Mouse (Mus musculus): ENCODE data around the gene Tmbim1. TPM values are rescaled to one million over a fixed set of nuclear protein-coding genes. Genes with fewer than 3 reads are reported as not detected.

Gene Tmbim1
- 29.2 and 37.1 TPM in 2 replicates for polyA plus RNA-seq (2014; fragmentation: Nextera tagmentation; extraction: Ambion mirVana)

- Histone ChIP-seq H3K4me1 (ENCODE audit: control insufficient read depth, insufficient read depth, low read length) (peaks cover 21% of the 10 kb centered on the region), H3K9ac (ENCODE audit: low read depth, low read length) (no peak within 1 kb of the TSS), H3K27me3 (ENCODE audit: control insufficient read depth, insufficient read depth, low read length) (no peaks in the 10 kb centered on the region), H3K4me3 (ENCODE audit: low read depth, low read length) (peak within 1 kb of the TSS; percentile 73), H3K36me3 (ENCODE audit: control insufficient read depth, insufficient read depth, low read length) (no peaks in the 10 kb centered on the region), H3K9me3 (replicated peaks; ENCODE audit: control insufficient read depth, low read length) (no peaks in the 10 kb centered on the region), H3K27ac (ENCODE audit: low read depth, low read length) (no peak within 1 kb of the TSS), H3K4me2 (peak within 1 kb of the TSS; percentile 85)
- WGBS (ENCODE audit: insufficient replicate concordance) = 92% methylated on average over 2 of the region's 2 CpGs
- no peak for ATAC-seq (replicated peaks; ENCODE audit: insufficient number of reproducible peaks, low FRiP score, low TSS enrichment)
These were observed at the start of gene Tmbim1 for GRCm38 (mm10) chr1:74305522-74305921. Gene Tmbim1, minus strand, starts transcription at chr1:74305622.

- H3K9me3 ChIP-seq (replicated peaks; ENCODE audit: control insufficient read depth, low read length) = no peaks in the 10 kb centered on the region
- no peak overlapping the region for H3K27ac ChIP-seq (ENCODE audit: low read depth, low read length)
- H3K36me3 ChIP-seq (ENCODE audit: control insufficient read depth, insufficient read depth, low read length) = peaks cover 5% of the 10 kb centered on the region; the same call in 1 of the 2 replicates
- no peaks in the 10 kb centered on the region for H3K27me3 ChIP-seq (ENCODE audit: control insufficient read depth, insufficient read depth, low read length)
- WGBS (ENCODE audit: insufficient replicate concordance) = 83% methylated on average over 9 of the region's 9 CpGs
- no peak overlapping the region for H3K4me3 ChIP-seq (ENCODE audit: low read depth, low read length)
- no peak for ATAC-seq (replicated peaks; ENCODE audit: insufficient number of reproducible peaks, low FRiP score, low TSS enrichment)
- no peak overlapping the region for H3K4me2 ChIP-seq
- H3K9ac ChIP-seq (ENCODE audit: low read depth, low read length) = no peak overlapping the region
- H3K4me1 ChIP-seq (ENCODE audit: control insufficient read depth, insufficient read depth, low read length) = 0 out of 2 replicates have a peak, but pooled peaks cover 2% of the 10 kb centered on the region
These were observed 48.2 kb upstream of the Tmbim1 start for GRCm38 (mm10) chr1:74353453-74354229.

GRCm38 (mm10) chr1:74352532-74353096 is 47.2 kb upstream of the Tmbim1 start:
- H3K4me1 ChIP-seq (ENCODE audit: control insufficient read depth, insufficient read depth, low read length) = 0 out of 2 replicates have a peak, but pooled peaks cover 2% of the 10 kb centered on the region
- ATAC-seq (replicated peaks; ENCODE audit: insufficient number of reproducible peaks, low FRiP score, low TSS enrichment) = 0 out of 2 replicates have a peak, but pooled peaks have one; percentile 2
- H3K27ac ChIP-seq (ENCODE audit: low read depth, low read length) = 0 out of 2 replicates have a peak overlapping the region, but pooled peaks have one; percentile 43
- no peak overlapping the region for H3K4me3 ChIP-seq (ENCODE audit: low read depth, low read length)
- WGBS (ENCODE audit: insufficient replicate concordance) = 67% methylated on average over 5 of the region's 5 CpGs
- no peak overlapping the region for H3K9ac ChIP-seq (ENCODE audit: low read depth, low read length)
- H3K36me3 ChIP-seq (ENCODE audit: control insufficient read depth, insufficient read depth, low read length) = peaks cover 5% of the 10 kb centered on the region; the same call in 1 of the 2 replicates
- no peaks in the 10 kb centered on the region for H3K9me3 ChIP-seq (replicated peaks; ENCODE audit: control insufficient read depth, low read length)
- H3K4me2 ChIP-seq = no peak overlapping the region
- no peaks in the 10 kb centered on the region for H3K27me3 ChIP-seq (ENCODE audit: control insufficient read depth, insufficient read depth, low read length)

GRCm38 (mm10) chr1:74351185-74351769 is 45.9 kb upstream of the Tmbim1 start:
- Histone ChIP-seq H3K27ac (ENCODE audit: low read depth, low read length) (no peak overlapping the region), H3K36me3 (ENCODE audit: control insufficient read depth, insufficient read depth, low read length) (peaks cover 5% of the 10 kb centered on the region; the same call in 1 of the 2 replicates), H3K9me3 (replicated peaks; ENCODE audit: control insufficient read depth, low read length) (no peaks in the 10 kb centered on the region), H3K4me2 (no peak overlapping the region), H3K4me3 (ENCODE audit: low read depth, low read length) (no peak overlapping the region), H3K4me1 (ENCODE audit: control insufficient read depth, insufficient read depth, low read length) (0 out of 2 replicates have a peak, but pooled peaks cover 2% of the 10 kb centered on the region), H3K27me3 (ENCODE audit: control insufficient read depth, insufficient read depth, low read length) (no peaks in the 10 kb centered on the region), H3K9ac (ENCODE audit: low read depth, low read length) (no peak overlapping the region)
- WGBS (ENCODE audit: insufficient replicate concordance) = 85% methylated on average over 13 of the region's 13 CpGs
- ATAC-seq (replicated peaks; ENCODE audit: insufficient number of reproducible peaks, low FRiP score, low TSS enrichment) = no peak

- no peak for ATAC-seq (replicated peaks; ENCODE audit: insufficient number of reproducible peaks, low FRiP score, low TSS enrichment)
- Histone ChIP-seq H3K9ac (ENCODE audit: low read depth, low read length) (no peak overlapping the region), H3K9me3 (replicated peaks; ENCODE audit: control insufficient read depth, low read length) (no peaks in the 10 kb centered on the region), H3K27me3 (ENCODE audit: control insufficient read depth, insufficient read depth, low read length) (no peaks in the 10 kb centered on the region), H3K36me3 (ENCODE audit: control insufficient read depth, insufficient read depth, low read length) (no peaks in the 10 kb centered on the region), H3K4me1 (ENCODE audit: control insufficient read depth, insufficient read depth, low read length) (no peaks in the 10 kb centered on the region), H3K27ac (ENCODE audit: low read depth, low read length) (no peak overlapping the region), H3K4me2 (no peak overlapping the region), H3K4me3 (ENCODE audit: low read depth, low read length) (no peak overlapping the region)
- 79% methylated on average over 11 of the region's 11 CpGs for WGBS (ENCODE audit: insufficient replicate concordance)
These were observed 38.9 kb upstream of the Tmbim1 start for GRCm38 (mm10) chr1:74344163-74344916.

GRCm38 (mm10) chr1:74343161-74343560 is 37.7 kb upstream of the Tmbim1 start:
- H3K9me3 ChIP-seq (replicated peaks; ENCODE audit: control insufficient read depth, low read length) = no peaks in the 10 kb centered on the region
- H3K27me3 ChIP-seq (ENCODE audit: control insufficient read depth, insufficient read depth, low read length) = no peaks in the 10 kb centered on the region
- H3K4me1 ChIP-seq (ENCODE audit: control insufficient read depth, insufficient read depth, low read length) = peaks cover 1% of the 10 kb centered on the region; the same call in 1 of the 2 replicates
- H3K4me3 ChIP-seq (ENCODE audit: low read depth, low read length) = no peak overlapping the region
- H3K4me2 ChIP-seq = no peak overlapping the region
- no peak for ATAC-seq (replicated peaks; ENCODE audit: insufficient number of reproducible peaks, low FRiP score, low TSS enrichment)
- no peak overlapping the region for H3K27ac ChIP-seq (ENCODE audit: low read depth, low read length)
- no peak overlapping the region for H3K9ac ChIP-seq (ENCODE audit: low read depth, low read length)
- H3K36me3 ChIP-seq (ENCODE audit: control insufficient read depth, insufficient read depth, low read length) = no peaks in the 10 kb centered on the region
- 82% methylated on average over 5 of the region's 5 CpGs for WGBS (ENCODE audit: insufficient replicate concordance)

- H3K4me2 ChIP-seq = no peak overlapping the region
- H3K27ac ChIP-seq (ENCODE audit: low read depth, low read length) = no peak overlapping the region
- ATAC-seq (replicated peaks; ENCODE audit: insufficient number of reproducible peaks, low FRiP score, low TSS enrichment) = no peak
- H3K9me3 ChIP-seq (replicated peaks; ENCODE audit: control insufficient read depth, low read length) = no peaks in the 10 kb centered on the region
- WGBS (ENCODE audit: insufficient replicate concordance) = 79% methylated on average over 1 of the region's 1 CpGs
- no peaks in the 10 kb centered on the region for H3K27me3 ChIP-seq (ENCODE audit: control insufficient read depth, insufficient read depth, low read length)
- H3K36me3 ChIP-seq (ENCODE audit: control insufficient read depth, insufficient read depth, low read length) = no peaks in the 10 kb centered on the region
- no peak overlapping the region for H3K9ac ChIP-seq (ENCODE audit: low read depth, low read length)
- no peak overlapping the region for H3K4me3 ChIP-seq (ENCODE audit: low read depth, low read length)
- H3K4me1 ChIP-seq (ENCODE audit: control insufficient read depth, insufficient read depth, low read length) = peaks cover 2% of the 10 kb centered on the region; the same call in 1 of the 2 replicates
These were observed 36.9 kb upstream of the Tmbim1 start for GRCm38 (mm10) chr1:74342308-74342707.

GRCm38 (mm10) chr1:74341898-74342297 is 36.5 kb upstream of the Tmbim1 start:
- no peaks in the 10 kb centered on the region for H3K27me3 ChIP-seq (ENCODE audit: control insufficient read depth, insufficient read depth, low read length)
- no peak overlapping the region for H3K4me2 ChIP-seq

More at GRCm38 (mm10) chr1:74341898-74342297, 36.5 kb upstream of the Tmbim1 start:
- WGBS (ENCODE audit: insufficient replicate concordance) = 83% methylated on average over 7 of the region's 7 CpGs
- Histone ChIP-seq H3K36me3 (ENCODE audit: control insufficient read depth, insufficient read depth, low read length) (no peaks in the 10 kb centered on the region), H3K9me3 (replicated peaks; ENCODE audit: control insufficient read depth, low read length) (no peaks in the 10 kb centered on the region), H3K4me1 (ENCODE audit: control insufficient read depth, insufficient read depth, low read length) (peaks cover 2% of the 10 kb centered on the region; the same call in 1 of the 2 replicates), H3K9ac (ENCODE audit: low read depth, low read length) (no peak overlapping the region), H3K4me3 (ENCODE audit: low read depth, low read length) (no peak overlapping the region), H3K27ac (ENCODE audit: low read depth, low read length) (no peak overlapping the region)
- no peak for ATAC-seq (replicated peaks; ENCODE audit: insufficient number of reproducible peaks, low FRiP score, low TSS enrichment)

All from heart, embryonic 11.5 days (tissue).